8 mouse cellular contexts compared by ENCODE assay signal in genomic region chr12:17709926-17710746, GRCm38 (mm10). TPM values are rescaled to one million over a fixed set of nuclear protein-coding genes. Genes with fewer than 3 reads are reported as not detected.
DNase-seq lines count a peak whose midpoint lies in the region; ATAC-seq and TF ChIP-seq lines count a peak whose summit lies in the region.

No protein-coding gene starts in this region.

- no peak overlapping the region for H3K4me2 ChIP-seq in hindbrain, postnatal 0 days (ENCODE audit: low read depth, low read length)
- H3K4me2 ChIP-seq in forebrain, embryonic 13.5 days, result no peak overlapping the region

- no peaks in the 10 kb centered on the region for H3K9me3 ChIP-seq in hindbrain, embryonic 10.5 days
- no peaks in the 10 kb centered on the region for H3K9me3 ChIP-seq in hindbrain, postnatal 0 days (ENCODE audit: low read length)
- no peaks in the 10 kb centered on the region for H3K9me3 ChIP-seq in forebrain, embryonic 13.5 days (replicated peaks)

- no peak overlapping the region for H3K9ac ChIP-seq in hindbrain, postnatal 0 days (replicated peaks; ENCODE audit: low read length)
- no peak overlapping the region for H3K9ac ChIP-seq in forebrain, embryonic 13.5 days

- no peak overlapping the region for H3K4me3 ChIP-seq in hindbrain, embryonic 10.5 days
- H3K4me3 ChIP-seq in hindbrain, postnatal 0 days (ENCODE audit: low read length), result no peak overlapping the region
- H3K4me3 ChIP-seq in forebrain, embryonic 13.5 days, result no peak overlapping the region

- H3K27ac ChIP-seq in hindbrain, embryonic 10.5 days, result peak overlapping the region; percentile 56
- no peak overlapping the region for H3K27ac ChIP-seq in hindbrain, postnatal 0 days
- no peak overlapping the region for H3K27ac ChIP-seq in forebrain, embryonic 13.5 days

- H3K27me3 ChIP-seq in hindbrain, embryonic 10.5 days (ENCODE audit: insufficient read depth, poor library complexity, severe bottlenecking), result no peaks in the 10 kb centered on the region
- H3K27me3 ChIP-seq in hindbrain, postnatal 0 days (ENCODE audit: insufficient read depth, low read length), result no peaks in the 10 kb centered on the region
- H3K27me3 ChIP-seq in forebrain, embryonic 13.5 days, result no peaks in the 10 kb centered on the region

- no peak for ATAC-seq in hindbrain, postnatal 0 days
- peak; percentile 28; the same call in 1 of the 2 replicates for ATAC-seq in forebrain, embryonic 13.5 days

- H3K36me3 ChIP-seq in hindbrain, embryonic 10.5 days, result no peaks in the 10 kb centered on the region
- H3K36me3 ChIP-seq in hindbrain, postnatal 0 days (ENCODE audit: insufficient read depth, low read length), result no peaks in the 10 kb centered on the region
- no peaks in the 10 kb centered on the region for H3K36me3 ChIP-seq in forebrain, embryonic 13.5 days (ENCODE audit: poor library complexity, severe bottlenecking)

- peaks cover 43% of the 10 kb centered on the region for H3K4me1 ChIP-seq in hindbrain, embryonic 10.5 days (replicated peaks)
- peaks cover 13% of the 10 kb centered on the region; the same call in 1 of the 2 replicates for H3K4me1 ChIP-seq in hindbrain, postnatal 0 days (ENCODE audit: insufficient read depth, low read length)
- peaks cover 20% of the 10 kb centered on the region for H3K4me1 ChIP-seq in forebrain, embryonic 13.5 days

- no peak for DNase-seq in hindbrain, embryonic 10.5 days (ENCODE audit: low spot score)
- DNase-seq in hindbrain, postnatal 0 days (ENCODE audit: low spot score), result no peak
- DNase-seq in kidney, postnatal 10 days, result peak; percentile 51
- DNase-seq in naive thymus-derived CD4-positive, alpha-beta T cell, adult 2 months (ENCODE audit: low read depth), result peak; percentile 49
- DNase-seq in layer of hippocampus, adult 8-10 months (ENCODE audit: low spot score in 2 of 2), result no peak
- DNase-seq in layer of hippocampus, postnatal 10 days (ENCODE audit: low spot score in 2 of 2), result no peak
- DNase-seq in adrenal gland, adult (ENCODE audit: inconsistent age in 2 of 2, low spot score in 1 of 2), result no peak

- 79% methylated on average over 17 of the region's 17 CpGs for WGBS in hindbrain, embryonic 10.5 days
- 75% methylated on average over 17 of the region's 17 CpGs for WGBS in hindbrain, postnatal 0 days
- WGBS in forebrain, embryonic 13.5 days, result 72% methylated on average over 17 of the region's 17 CpGs

- no peak for TF ChIP-seq CTCF in hindbrain, postnatal 0 days (IDR thresholded peaks at IDR 0.05; ENCODE audit: low read depth)

RNA-seq across cellular contexts. Expression of gene Hpcal1, which starts 19.5 kb away (rescaled TPM):
- 35.9 and 39.9 TPM in 2 replicates for polyA plus RNA-seq in hindbrain, embryonic 10.5 days (2016; fragmentation: Nextera tagmentation; extraction: Ambion mirVana)
- 93.9 and 95.2 TPM in 2 replicates for total RNA-seq in hindbrain, postnatal 0 days (2014; rRNA removed)
- polyA plus RNA-seq in hindbrain, postnatal 0 days (2015; fragmentation: Nextera tagmentation; extraction: Ambion mirVana), result 171 and 180 TPM in 2 replicates
- polyA plus RNA-seq in forebrain, embryonic 13.5 days (2015; fragmentation: Nextera tagmentation; extraction: Ambion mirVana), result 31.4 and 37.0 TPM in 2 replicates
- total RNA-seq in layer of hippocampus, adult 8-10 months (2022), result 10 to 100 TPM; 61.9 to 68.4 (median 66.1) TPM
- 10 to 100 TPM; 41.4 to 44.5 TPM for total RNA-seq in layer of hippocampus, postnatal 10 days (2021)

Comparison
In these comparisons a context has a peak if more than half of its experiments do, and no peak if none do; other contexts are left out.
1. DNase-seq: peak in kidney, postnatal 10 days (single experiment) and naive thymus-derived CD4-positive, alpha-beta T cell, adult 2 months (single experiment); none in hindbrain, embryonic 10.5 days (single experiment), hindbrain, postnatal 0 days (single experiment), layer of hippocampus, adult 8-10 months (0 of 2), layer of hippocampus, postnatal 10 days (0 of 2) and adrenal gland, adult (0 of 2).